Mouse (Mus musculus) stomach, embryonic 14.5 days (tissue): ENCODE measurements at regions not wholly inside any gene's neighbourhood (a gene's known extent, or its start where the extent isn't known, plus 50 kb on each side); places are given as distances from the start of the nearest gene placed in this dataset.

ENCODE experiments used
- ATAC-seq: fragments of 200-750 bp; cut with Nextera tagmentation; 2 replicates; pipeline ENCODE4 v1.8.0; 2017; ENCODE audit warnings: low read depth, moderate TSS enrichment; ENCODE audit not compliant: insufficient number of reproducible peaks, insufficient read depth, low FRiP score
- H3K27ac ChIP-seq: fragments of 300-500 bp; sonication (generic); 2 replicates; pipeline ENCODE4 v1.5.1; 2014; ENCODE audit warnings: mild to moderate bottlenecking, low read length, moderate library complexity, mixed read lengths
- H3K27me3 ChIP-seq: fragments of 300-500 bp; sonication (generic); 2 replicates; pipeline ENCODE4 v1.6.1; 2014; ENCODE audit warnings: low read length, control low read depth, mixed read lengths; ENCODE audit not compliant: control insufficient read depth, insufficient read depth
- H3K36me3 ChIP-seq: fragments of 300-500 bp; sonication (generic); 2 replicates; pipeline ENCODE4 v1.6.1; 2014; ENCODE audit warnings: mild to moderate bottlenecking, control low read depth, low read length, moderate library complexity, mixed read lengths; ENCODE audit not compliant: control insufficient read depth, insufficient read depth
- H3K4me1 ChIP-seq: fragments of 300-500 bp; sonication (generic); 2 replicates; pipeline ENCODE4 v1.6.1; 2014; ENCODE audit warnings: low read length, control low read depth, mixed read lengths; ENCODE audit not compliant: control insufficient read depth, insufficient read depth
- H3K4me2 ChIP-seq: fragments of 300-500 bp; sonication (generic); replicated peaks from 2 replicates; pipeline ENCODE4 v1.6.1; 2014; ENCODE audit warnings: low read depth, low read length, control low read depth
- H3K4me3 ChIP-seq: fragments of 300-500 bp; sonication (generic); 2 replicates; pipeline ENCODE4 v1.5.1; 2014; ENCODE audit warnings: low read depth, low read length, control low read depth
- H3K9ac ChIP-seq: fragments of 300-500 bp; sonication (generic); replicated peaks from 2 replicates; pipeline ENCODE4 v1.6.1; 2014; ENCODE audit warnings: low read depth, mild to moderate bottlenecking, control low read depth, low read length, moderate library complexity, mixed read lengths
- H3K9me3 ChIP-seq: fragments of 300-500 bp; sonication (generic); 2 replicates; pipeline ENCODE4 v1.6.1; 2016; ENCODE audit warnings: low read depth, low read length, control low read depth; ENCODE audit not compliant: control insufficient read depth
- WGBS: fragments of 180-500 bp; shearing (Covaris S2); extraction: QIAGEN DNeasy Blood & Tissue Kit; methylation state at CpG from one replicate; pipeline ENCODE4 v1.1.7; 2014; 5-methylcytosine and 5-hydroxymethylcytosine counted together

DNA sequence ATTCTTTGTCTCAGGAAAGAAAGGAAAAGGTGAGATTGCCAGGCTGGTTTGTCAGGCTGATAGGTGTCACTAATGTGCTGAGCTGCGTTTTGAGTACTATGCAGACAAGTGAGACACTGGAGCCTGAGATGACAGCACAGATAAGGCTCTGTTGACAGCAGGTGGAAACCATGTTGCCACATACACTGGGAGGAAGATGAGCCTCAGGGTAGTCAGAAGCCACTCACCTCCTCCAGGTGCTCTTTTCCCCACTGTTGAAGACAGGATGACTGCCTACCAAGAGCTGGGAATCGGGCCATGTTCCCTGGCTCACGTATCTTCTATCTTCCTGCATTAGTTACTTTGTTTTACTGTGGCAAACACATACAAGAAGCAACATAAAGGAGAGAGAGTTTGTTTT is 418.3 kb downstream of the Tmem114 start:
- Histone ChIP-seq H3K36me3 (no peaks in the 10 kb centered on the region), H3K27me3 (no peaks in the 10 kb centered on the region), H3K4me1 (no peaks in the 10 kb centered on the region), H3K4me3 (no peak overlapping the region), H3K27ac (no peak overlapping the region), H3K4me2 (no peak overlapping the region), H3K9me3 (no peaks in the 10 kb centered on the region), H3K9ac (no peak overlapping the region)
- no peak for ATAC-seq
- 69% methylated on average over 3 of the region's 3 CpGs for WGBS

DNA sequence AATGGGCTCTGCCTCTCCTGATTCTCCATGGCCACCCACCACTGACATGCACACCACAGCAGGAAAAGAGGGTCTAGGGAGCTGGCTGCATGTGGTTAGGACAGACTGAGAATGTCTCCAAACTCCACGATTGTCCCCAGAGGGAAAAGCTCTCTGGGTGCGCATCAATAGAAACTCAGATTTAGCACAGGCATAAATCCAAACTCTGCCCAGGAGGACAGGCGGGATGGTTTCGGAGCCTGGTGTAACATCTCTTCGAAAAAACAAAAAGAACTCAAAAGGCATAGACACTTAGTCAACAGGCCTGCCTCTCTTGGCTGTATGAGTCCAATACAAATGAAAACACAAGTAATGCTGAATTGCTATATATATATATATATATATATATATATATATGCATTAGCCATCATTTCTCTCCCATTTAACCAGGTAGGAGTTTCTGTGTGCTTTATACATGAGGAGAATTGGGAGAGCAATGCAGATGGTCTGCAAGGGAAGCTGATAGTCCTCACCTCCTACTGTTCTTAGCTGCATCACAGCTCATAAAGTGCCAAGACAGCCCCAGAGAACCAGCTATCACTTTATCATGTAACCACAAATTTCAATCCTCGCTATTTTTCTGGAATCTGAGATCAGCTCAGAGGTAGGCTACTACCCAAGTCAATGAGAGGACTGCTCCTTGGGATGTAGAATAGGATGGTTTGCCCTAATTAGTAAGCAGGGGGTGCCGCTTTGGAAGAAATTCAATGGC is 422.4 kb downstream of the Tmem114 start:
- H3K27me3 ChIP-seq: no peaks in the 10 kb centered on the region
- H3K27ac ChIP-seq: no peak overlapping the region

DNA sequence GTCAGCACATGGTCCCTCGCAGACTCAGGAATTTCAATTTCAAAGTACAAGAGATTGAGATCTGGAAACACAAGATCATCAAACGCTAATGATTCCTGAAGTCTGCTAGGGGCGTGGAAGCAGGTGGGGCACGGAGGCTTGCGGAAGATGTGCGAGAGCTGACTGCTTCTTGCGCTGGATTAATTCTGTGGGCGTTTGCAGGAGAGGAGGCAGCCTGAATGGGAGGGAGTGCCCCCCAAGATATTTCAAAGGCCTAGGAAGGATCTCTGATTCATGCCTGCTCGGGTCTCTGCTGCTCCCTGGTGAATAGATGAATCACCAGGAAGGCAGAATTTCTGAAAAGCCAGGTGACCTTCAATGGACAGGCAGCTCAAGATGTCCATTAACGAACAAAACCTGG is 442.1 kb downstream of the Tmem114 start:
- WGBS: 33% methylated on average over 10 of the region's 10 CpGs
- no peaks in the 10 kb centered on the region for H3K36me3 ChIP-seq
- H3K4me1 ChIP-seq: no peaks in the 10 kb centered on the region
- no peak overlapping the region for H3K4me2 ChIP-seq
- ATAC-seq: no peak
- H3K9me3 ChIP-seq: no peaks in the 10 kb centered on the region
- H3K27ac ChIP-seq: no peak overlapping the region
- no peak overlapping the region for H3K9ac ChIP-seq
- H3K27me3 ChIP-seq: no peaks in the 10 kb centered on the region
- H3K4me3 ChIP-seq: no peak overlapping the region

More for the DNA sequence above, 422.4 kb downstream of the Tmem114 start:
- whole genome bisulfite sequencing: 88% methylated on average over 7 of the region's 7 CpGs
- Histone ChIP-seq H3K4me1 (no peaks in the 10 kb centered on the region), H3K36me3 (no peaks in the 10 kb centered on the region), H3K9ac (no peak overlapping the region), H3K4me3 (no peak overlapping the region), H3K9me3 (no peaks in the 10 kb centered on the region), H3K4me2 (no peak overlapping the region)
- no peak for ATAC-seq

- no peak for ATAC-seq
- Histone ChIP-seq H3K9me3 (no peaks in the 10 kb centered on the region), H3K4me1 (no peaks in the 10 kb centered on the region), H3K4me3 (no peak overlapping the region), H3K9ac (no peak overlapping the region), H3K27ac (no peak overlapping the region), H3K36me3 (no peaks in the 10 kb centered on the region), H3K4me2 (no peak overlapping the region), H3K27me3 (no peaks in the 10 kb centered on the region)
- WGBS: 36% methylated on average over 6 of the region's 6 CpGs
Measured at GRCm38 (mm10) chr16:7978466-7978865, 446.5 kb downstream of the Tmem114 start.

GRCm38 (mm10) chr16:7951616-7952015 is 473.3 kb downstream of the Tmem114 start:
- ATAC-seq: no peak
- H3K27me3 ChIP-seq: no peaks in the 10 kb centered on the region
- H3K4me2 ChIP-seq: no peak overlapping the region
- H3K36me3 ChIP-seq: no peaks in the 10 kb centered on the region
- WGBS: 83% methylated on average over 2 of the region's 2 CpGs
- no peak overlapping the region for H3K27ac ChIP-seq
- H3K9ac ChIP-seq: no peak overlapping the region
- no peaks in the 10 kb centered on the region for H3K9me3 ChIP-seq
- no peak overlapping the region for H3K4me3 ChIP-seq
- H3K4me1 ChIP-seq: no peaks in the 10 kb centered on the region

DNA sequence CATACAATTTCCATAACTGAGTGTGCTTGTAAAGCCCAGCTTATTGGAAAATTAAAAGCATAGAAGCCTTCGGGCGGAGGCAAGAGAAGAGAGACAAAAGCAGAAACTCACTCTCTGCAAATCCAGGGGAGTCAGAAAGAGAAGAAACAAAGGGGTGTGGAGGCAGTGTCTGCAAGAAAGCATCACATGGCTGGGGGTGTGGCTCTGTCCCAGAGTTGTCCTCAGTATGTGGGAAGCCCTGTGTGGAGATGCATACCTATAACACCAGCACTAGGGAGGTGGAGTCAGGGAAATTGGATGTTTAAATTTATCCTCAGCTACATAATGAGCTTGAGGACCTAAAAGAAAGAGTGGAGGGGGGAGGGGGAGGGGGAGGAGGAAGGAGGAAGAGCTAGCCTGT is 482.6 kb downstream of the Tmem114 start:
- 78% methylated on average over 2 of the region's 2 CpGs for WGBS
- H3K4me1 ChIP-seq: no peaks in the 10 kb centered on the region
- H3K36me3 ChIP-seq: no peaks in the 10 kb centered on the region
- H3K9ac ChIP-seq: no peak overlapping the region
- H3K27me3 ChIP-seq: no peaks in the 10 kb centered on the region
- H3K9me3 ChIP-seq: no peaks in the 10 kb centered on the region
- no peak overlapping the region for H3K4me2 ChIP-seq
- H3K27ac ChIP-seq: no peak overlapping the region
- ATAC-seq: no peak
- H3K4me3 ChIP-seq: no peak overlapping the region

- WGBS: 22% methylated on average over 5 of the region's 5 CpGs
- Histone ChIP-seq H3K36me3 (no peaks in the 10 kb centered on the region), H3K27ac (no peak overlapping the region), H3K9me3 (no peaks in the 10 kb centered on the region), H3K4me2 (no peak overlapping the region), H3K9ac (no peak overlapping the region), H3K4me3 (no peak overlapping the region), H3K27me3 (no peaks in the 10 kb centered on the region), H3K4me1 (no peaks in the 10 kb centered on the region)
- ATAC-seq: no peak
Measured at GRCm38 (mm10) chr16:7937167-7937566, 487.8 kb downstream of the Tmem114 start.

DNA sequence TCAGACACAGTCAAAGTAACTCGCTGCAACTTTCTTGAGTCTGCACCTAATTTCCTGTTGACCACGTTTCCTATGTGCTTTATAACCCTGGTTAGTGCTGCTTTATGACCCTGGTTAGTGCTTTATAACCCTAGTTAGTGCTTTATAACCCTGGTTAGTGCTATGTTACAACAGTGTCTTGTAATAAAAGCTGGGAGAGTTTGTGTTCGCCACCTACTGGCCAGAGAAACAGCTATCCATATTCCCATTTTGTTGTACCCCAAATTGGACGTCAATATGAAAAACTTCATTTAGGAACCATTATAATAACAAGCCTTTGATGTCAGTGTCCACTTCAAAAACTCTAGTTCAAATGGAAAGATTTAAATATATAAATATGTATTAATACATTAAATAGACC is 492.6 kb downstream of the Tmem114 start:
- Histone ChIP-seq H3K4me1 (no peaks in the 10 kb centered on the region), H3K36me3 (no peaks in the 10 kb centered on the region), H3K4me2 (no peak overlapping the region), H3K27ac (no peak overlapping the region), H3K9ac (no peak overlapping the region), H3K27me3 (no peaks in the 10 kb centered on the region), H3K9me3 (no peaks in the 10 kb centered on the region), H3K4me3 (no peak overlapping the region)
- ATAC-seq: no peak
- 53% methylated on average over 4 of the region's 4 CpGs for WGBS

DNA sequence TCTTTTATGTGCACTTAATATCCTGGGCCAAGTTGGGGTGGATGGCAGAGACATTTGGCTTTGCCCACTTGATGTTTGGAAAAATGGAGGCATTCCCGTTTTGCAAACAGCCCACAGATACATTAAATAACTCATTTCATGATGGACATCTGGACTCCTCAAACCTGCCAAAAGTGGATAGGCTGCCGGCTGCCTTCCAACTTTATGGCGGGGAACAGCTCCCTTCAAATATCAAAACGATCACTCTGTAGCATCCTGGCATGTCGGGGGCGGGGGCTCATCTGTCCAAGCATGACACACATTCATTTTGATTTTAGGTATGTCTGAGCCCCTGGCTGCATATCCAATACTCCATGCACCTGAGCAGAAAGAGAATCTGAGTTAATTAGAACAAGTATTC is 493.3 kb downstream of the Tmem114 start:
- no peak for ATAC-seq
- WGBS: 85% methylated on average over 6 of the region's 6 CpGs

More for the DNA sequence above, 493.3 kb downstream of the Tmem114 start:
- Histone ChIP-seq H3K4me2 (no peak overlapping the region), H3K4me3 (no peak overlapping the region), H3K36me3 (no peaks in the 10 kb centered on the region), H3K4me1 (no peaks in the 10 kb centered on the region), H3K27ac (no peak overlapping the region), H3K27me3 (no peaks in the 10 kb centered on the region), H3K9ac (no peak overlapping the region), H3K9me3 (no peaks in the 10 kb centered on the region)
